Mouse (Mus musculus) adrenal gland, postnatal 36 days (tissue): Measurements from ENCODE around the gene Mapk8ip3. TPM values are rescaled to one million over a fixed set of nuclear protein-coding genes. Genes with fewer than 3 reads are reported as not detected.
"Not testable (repeated sequence)": the region's sequence is repeated elsewhere in the genome, so short reads cannot be mapped to it uniquely, and the experiment has no call there.

Experiments used
- DNase-seq, 2 experiments: peaks; one replicate each; pipeline ENCODE4 v3.0.0; 2021; ENCODE audit warnings: mixed read lengths in 1 of 2
- long read RNA-seq, 2 experiments: library from polyadenylated mRNA; stranded (forward); transcript quantifications; one replicate each; pipeline ENCODE4 v2.0.0; 2021; ENCODE audit warnings: borderline sequencing depth in 2 of 2
- total RNA-seq, 2 experiments: library from RNA; stranded (reverse); gene quantifications; 2 replicates each; pipeline ENCODE4 v1.2.3; 2021

Gene Mapk8ip3
- 100 to 1,000 TPM in 1 of 2 experiments, 10 to 100 TPM in 1; 82.1 to 126 TPM for total RNA-seq
- long read RNA-seq, experiment 1, partial matches to known transcripts: 12 of 25 reads
- long read RNA-seq, experiment 1, other reads (novel, unspliced or antisense): 13 of 25 reads
- long read RNA-seq, experiment 2, partial matches to known transcripts: 13 of 24 reads
- long read RNA-seq, experiment 2, other reads (novel, unspliced or antisense): 10 of 24 reads

DNA sequence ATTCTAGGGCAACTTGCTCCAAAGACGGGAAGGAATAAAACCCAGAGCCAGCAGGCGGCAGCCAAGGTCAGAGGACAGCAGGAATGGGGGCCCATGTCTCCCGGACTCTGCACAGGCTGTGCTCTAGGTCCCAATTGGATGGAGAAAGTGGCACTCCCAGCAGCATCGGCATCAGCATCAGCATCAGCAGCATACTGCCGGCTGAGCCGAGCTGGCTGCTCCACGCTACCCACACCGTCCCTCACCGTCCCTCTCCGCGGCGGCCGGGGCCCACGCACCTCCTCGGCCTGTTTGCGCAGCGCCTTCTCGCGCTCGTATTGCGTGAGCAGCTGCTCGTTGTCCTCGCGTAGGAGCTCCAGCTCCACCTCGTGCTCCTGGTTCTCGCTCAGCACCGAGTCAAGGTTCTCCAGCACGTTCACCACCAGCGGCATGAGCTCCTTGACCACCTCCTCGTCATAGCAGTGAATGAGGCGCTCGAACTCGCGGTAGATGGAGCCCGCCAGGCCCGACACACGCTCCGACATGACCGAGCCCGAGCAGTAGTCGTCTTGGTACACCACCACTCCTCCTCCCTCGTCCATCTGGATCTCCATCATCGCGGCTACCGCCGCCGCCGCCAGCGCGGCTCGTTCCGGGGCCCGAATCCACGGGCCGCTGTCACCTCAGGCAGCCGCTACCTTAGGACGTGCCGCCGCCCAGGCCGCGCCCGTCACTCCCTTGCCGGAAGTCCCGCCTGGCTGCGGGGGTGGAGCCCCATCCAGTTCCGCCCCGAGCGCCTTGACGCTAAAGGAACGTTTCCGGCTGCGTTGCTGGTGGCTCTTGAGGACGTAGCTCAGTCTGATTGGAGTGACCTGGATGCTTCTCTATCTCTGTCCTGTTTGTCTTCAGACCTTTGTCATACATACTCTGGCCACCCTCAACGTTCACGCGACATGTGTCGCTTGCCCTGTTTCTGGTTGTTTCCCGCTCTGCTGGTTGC lies at the start of gene Mapk8ip3:
Gene Mapk8ip3 (minus strand): TSS at position 719 of the 979 bp plus-strand sequence.
- DNase-seq: peak; percentile 98

DNA sequence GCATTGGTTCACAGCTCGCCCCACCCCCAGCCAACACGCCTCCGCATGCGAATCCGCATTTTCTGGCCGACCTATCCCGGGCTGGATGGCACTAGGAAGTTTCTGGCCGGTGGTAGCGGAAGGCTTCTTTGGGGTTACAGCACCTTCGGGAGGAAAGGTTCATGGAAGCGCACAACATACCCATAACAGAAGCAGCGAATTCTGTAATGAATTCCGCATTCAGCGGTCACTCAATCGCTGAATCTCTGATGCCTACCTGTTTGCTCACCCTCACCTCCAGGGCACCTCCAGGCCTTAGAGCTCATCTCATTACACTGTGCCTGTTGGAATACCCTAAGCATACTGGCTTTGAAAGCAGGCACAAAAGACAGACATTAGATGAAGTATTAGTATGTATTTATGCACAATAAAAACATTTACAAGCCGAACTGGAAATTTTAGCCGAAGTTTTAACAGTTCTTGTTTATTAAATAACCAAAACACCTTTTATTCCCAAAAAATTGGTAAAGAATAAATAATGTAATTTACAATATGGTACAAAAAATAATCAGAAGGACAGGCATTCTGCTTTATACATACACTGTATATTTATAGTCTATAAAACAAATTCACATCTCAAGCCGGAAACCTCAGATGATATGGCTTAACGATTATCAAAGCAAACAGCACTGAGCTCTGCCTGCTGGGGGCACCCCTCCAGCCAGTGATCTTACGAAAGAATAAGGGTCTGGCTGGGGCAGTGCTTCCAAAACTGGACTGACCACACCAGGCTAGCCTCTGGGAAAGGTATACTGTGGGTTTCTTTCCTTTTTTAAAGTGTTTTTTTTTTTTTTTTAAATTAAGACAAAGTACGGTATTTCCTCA lies 24.3 kb upstream of the Mapk8ip3 start:
- DNase-seq: no peak

DNA sequence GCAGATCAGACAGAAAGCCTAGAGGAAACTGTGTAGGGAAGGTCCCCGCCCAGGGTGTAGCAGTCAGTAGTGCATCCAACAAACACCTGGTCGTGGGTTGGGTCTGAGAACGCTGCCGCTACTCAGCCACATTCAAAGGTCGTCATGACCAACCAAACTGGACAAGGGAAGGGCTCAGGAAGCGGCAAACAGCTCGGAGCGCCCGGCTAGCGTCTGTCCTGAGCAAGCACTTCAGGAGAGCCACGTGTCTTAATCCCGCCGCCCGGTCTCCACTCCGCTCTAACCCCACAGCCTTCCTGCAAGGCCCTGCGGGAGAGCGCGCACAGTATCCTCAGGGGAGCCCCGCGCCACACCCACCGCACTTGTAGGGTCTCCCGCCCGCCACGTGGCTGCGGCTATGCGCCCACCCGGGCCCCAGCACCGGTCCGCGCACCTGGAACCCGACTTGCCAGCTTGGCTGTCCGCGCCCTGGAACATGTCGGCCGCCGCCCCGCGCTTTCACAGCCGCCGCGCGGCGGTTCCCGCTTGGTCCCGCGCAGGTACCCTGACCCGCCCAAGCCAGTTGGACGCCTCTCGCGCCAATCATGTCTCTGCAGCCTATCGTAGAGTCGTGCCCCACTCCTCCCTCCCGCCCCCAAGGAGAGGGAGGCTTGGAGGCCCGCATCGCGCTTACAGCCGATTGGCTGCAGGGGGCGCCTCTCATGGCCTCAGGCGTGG lies 23.5 kb upstream of the Mapk8ip3 start, which contains the start of gene Jpt2:
Gene Jpt2 (minus strand): TSS at position 555 of the 717 bp plus-strand sequence.
- DNase-seq: peak; percentile 99

- DNase-seq: peak in 1 of 2 experiments; percentile 19
Measured at GRCm38 (mm10) chr17:24959371-24959770, 22.6 kb upstream of the Mapk8ip3 start.

- no peak for DNase-seq
Measured at GRCm38 (mm10) chr17:24953291-24953690, 16.5 kb upstream of the Mapk8ip3 start.

DNA sequence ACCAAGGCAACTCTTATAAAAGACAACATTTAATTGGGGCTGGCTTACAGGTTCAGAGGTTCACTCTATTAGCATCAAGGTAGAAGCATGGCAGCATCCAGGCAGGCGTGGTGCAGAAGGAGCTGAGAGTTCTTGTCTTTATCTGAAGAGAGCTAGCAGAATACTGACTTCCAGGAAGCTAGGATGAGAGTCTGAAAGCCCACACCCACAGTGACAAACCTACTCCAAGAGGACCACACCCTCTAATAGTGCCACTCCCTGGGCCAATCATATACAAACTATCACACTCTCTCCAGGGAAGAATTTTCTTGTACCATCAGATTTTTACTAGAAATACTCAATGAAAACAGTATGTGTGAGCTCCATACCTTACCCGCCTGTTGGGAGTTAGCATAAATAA lies 13.9 kb upstream of the Mapk8ip3 start:
- DNase-seq: no peak

GRCm38 (mm10) chr17:24948204-24948603 lies 11.4 kb upstream of the Mapk8ip3 start:
- no peak for DNase-seq

GRCm38 (mm10) chr17:24943589-24943988 lies 6.8 kb upstream of the Mapk8ip3 start:
- DNase-seq: not testable (repeated sequence)

DNA sequence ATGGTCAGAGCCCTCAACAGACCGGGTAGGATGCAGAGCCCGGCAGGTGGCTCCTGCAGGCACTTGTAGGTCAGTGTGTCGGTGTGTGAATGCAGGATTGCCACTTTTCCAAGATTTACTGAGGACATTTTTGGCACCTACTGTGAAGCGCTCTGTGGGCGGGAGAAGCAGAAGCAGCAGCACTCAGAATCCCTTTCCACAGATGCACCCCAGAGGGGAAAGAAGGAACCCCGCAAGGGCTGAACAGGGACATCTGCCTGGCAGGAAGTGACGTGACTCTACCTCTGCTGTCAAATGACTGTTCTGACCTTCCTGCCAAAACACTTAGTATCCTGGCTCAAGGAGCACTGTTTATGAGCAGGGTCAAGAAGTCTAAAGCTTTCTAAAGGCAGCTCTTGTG lies 6.3 kb upstream of the Mapk8ip3 start:
- no peak for DNase-seq

- peak; percentile 50 to 52 for DNase-seq
Measured at GRCm38 (mm10) chr17:24942453-24942852, 5.7 kb upstream of the Mapk8ip3 start.

DNA sequence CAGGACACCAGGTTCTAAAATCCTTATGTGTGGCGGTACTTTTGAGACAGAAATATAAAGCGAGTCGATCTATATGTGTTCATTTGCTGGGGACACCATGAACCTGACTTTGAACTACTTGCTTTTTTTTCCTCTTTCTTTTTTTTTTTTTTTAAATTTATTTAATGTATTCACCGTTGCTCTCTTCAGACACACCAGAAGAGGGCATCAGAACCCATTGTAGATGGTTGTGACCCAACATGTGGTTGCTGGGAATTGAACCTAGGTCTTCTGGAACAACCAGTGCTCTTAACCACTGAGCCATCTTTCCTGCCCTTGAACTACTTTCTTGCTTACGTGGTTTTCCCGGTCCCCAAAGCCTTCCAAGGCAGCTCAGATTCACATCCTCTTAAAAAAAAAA lies 489 bp upstream of the Mapk8ip3 start:
- no peak for DNase-seq

DNA sequence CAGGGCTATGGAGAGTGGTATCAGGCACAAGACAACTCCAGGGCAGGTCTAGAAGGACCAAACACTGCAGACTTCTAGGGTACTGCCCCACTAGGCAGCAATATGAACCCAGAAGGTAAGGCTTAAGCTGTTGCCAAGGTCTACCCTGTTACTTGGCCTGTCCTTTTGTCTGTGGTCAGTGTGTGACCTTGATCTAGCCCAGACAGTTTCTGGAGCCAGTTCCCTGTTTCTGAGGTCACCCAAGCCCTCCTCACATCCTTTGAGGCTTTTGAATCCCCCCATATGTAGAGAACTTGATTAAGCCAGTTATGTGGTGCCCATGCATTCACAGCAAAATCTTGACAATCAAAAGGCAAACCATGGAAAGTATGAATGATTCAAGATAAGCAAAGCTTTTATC lies 1.1 kb downstream of the Mapk8ip3 start:
- no peak for DNase-seq

- DNase-seq: peak in 1 of 2 experiments; percentile 32
Measured at GRCm38 (mm10) chr17:24934926-24935325, 1.9 kb downstream of the Mapk8ip3 start.

DNA sequence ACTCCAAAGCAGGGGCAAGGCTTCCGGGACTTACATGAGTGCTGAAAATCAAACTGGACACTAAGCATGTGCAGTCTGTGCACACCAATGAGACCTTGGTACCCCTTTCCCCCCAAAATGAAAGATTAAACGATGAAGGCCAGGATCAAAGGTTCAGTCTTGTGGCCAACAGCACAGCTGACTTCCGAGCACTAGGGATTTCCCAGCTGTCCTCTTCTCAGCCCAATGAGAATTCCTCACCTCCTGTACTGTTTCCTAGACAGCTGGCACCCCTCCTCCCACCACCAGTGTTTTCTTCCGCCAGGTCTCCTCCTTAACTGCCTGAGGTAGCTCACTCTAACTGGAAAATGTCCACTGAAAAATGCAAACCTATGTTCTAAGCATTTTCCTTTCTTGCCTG lies 3.6 kb downstream of the Mapk8ip3 start:
- DNase-seq: no peak

DNA sequence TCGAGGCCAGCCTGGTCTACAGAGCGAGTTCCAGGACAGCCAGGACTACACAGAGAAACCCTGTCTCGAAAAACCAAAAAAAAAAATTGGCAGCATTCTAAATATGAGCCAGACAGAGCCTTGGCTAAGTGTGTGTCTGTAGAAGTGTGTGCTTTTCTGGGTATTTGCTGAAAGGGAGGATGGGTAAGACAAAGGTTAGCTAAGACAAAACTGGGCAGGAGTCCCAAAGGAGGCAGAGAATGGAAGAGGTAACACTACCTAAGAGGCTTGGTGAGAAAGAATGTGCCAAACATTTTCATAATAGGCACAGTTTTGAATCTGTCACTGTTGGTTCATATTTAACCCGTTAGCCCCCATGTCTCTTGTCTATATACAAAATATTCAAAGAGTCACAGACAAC lies 4.3 kb downstream of the Mapk8ip3 start:
- no peak for DNase-seq

GRCm38 (mm10) chr17:24929506-24929905 lies 7.3 kb downstream of the Mapk8ip3 start:
- peak; percentile 64 to 68 for DNase-seq

- DNase-seq: no peak
Measured at GRCm38 (mm10) chr17:24923246-24923645, 13.5 kb downstream of the Mapk8ip3 start.

GRCm38 (mm10) chr17:24913984-24914383 lies 22.8 kb downstream of the Mapk8ip3 start:
- no peak for DNase-seq

- DNase-seq: peak; percentile 84 to 89
Measured at GRCm38 (mm10) chr17:24907591-24907990, 29.2 kb downstream of the Mapk8ip3 start.

DNA sequence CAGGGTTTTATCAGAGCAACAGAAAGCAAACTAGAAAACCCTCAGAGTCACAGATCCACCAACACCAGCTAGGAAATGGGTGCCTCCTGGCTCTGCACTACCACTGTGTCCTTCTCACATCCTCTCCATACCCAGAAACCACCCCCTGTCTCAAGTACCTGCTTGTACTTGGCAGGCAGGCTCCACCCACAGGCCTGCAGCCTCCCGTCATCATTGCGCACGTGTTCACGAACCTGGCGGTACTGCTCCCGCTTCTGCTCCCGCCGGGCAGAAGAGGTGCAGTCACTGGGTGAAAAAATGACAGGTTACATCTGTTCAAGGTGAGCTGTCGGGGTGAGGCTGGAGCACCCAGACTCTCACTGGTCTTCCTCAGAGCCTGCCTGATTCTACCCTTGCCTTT lies 33.0 kb downstream of the Mapk8ip3 start:
- no peak for DNase-seq

GRCm38 (mm10) chr17:24902671-24903474 lies 33.9 kb downstream of the Mapk8ip3 start:
- peak; percentile 57 to 65 for DNase-seq
